Mouse (Mus musculus) MEL-GATA-1-ER (cell line): ENCODE results near the gene Klhl6.

Source experiments
- DNase-seq: peaks from one replicate; pipeline ENCODE4 v3.0.0-alpha.2; 2012; ENCODE audit warnings: low read depth; ENCODE audit errors: extremely low read depth

The Klhl6 gene

DNA sequence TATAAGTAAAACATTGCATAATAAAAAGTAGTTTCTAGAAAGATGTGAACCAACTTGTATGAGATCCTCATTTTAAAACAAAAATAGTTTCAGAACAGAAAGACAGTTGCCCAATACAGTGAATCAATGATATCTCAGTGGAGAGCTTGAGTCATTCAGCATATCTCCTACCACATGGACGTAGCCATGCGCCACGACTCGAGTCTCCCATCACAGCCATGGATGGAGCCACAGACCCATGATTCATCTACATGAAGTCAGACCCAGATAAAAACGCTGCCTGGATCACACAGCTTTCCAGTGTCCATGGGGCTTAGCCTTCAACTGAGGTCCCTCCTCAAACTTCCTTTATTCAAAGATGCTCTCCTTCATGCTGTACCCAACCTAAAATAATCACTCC, 13.3 kb downstream of the Klhl6 start:
- no peak for DNase-seq

DNA sequence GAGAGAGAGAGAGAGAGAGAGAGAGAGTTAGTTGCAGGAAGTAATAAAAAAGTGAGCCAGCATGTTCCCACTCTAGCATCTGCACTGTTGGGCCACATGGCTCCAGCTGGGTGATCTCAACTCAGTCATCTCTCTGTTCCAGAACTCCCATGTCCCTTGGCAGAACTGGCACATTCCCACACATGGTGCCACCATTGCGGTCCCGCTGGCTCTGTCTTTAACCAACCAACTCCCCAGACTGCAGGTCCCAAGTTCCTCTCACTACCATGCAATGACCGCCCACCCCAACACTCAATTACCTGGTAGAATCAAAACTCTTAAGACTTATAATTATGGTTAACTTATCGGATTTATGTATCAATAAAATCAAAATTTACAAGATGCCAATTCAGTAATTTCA, 14.2 kb downstream of the Klhl6 start:
- DNase-seq: no peak

- no peak for DNase-seq
Measured at GRCm38 (mm10) chr16:19967897-19968392, 14.9 kb downstream of the Klhl6 start.

DNA sequence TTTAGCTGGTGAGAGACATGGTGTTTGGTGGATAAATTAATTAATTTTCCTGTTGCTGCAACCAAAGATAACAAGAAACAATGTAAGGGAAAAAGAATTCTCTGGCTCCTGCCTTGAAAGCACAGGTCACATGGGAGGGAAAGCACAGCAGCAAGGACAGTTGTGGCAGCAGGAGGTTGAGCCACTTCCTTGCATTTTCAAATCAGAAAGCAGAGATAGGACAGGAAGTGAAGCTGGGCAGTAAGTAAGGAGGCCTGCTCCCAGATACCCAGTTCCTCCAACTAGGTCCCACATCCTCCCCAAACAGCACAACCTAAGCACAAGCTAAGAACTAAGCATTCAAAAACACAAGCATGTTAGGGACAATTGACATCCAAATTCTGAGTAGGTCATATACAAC, 15.9 kb downstream of the Klhl6 start:
- no peak for DNase-seq

GRCm38 (mm10) chr16:19966437-19966836, 16.4 kb downstream of the Klhl6 start:
- no peak for DNase-seq

DNA sequence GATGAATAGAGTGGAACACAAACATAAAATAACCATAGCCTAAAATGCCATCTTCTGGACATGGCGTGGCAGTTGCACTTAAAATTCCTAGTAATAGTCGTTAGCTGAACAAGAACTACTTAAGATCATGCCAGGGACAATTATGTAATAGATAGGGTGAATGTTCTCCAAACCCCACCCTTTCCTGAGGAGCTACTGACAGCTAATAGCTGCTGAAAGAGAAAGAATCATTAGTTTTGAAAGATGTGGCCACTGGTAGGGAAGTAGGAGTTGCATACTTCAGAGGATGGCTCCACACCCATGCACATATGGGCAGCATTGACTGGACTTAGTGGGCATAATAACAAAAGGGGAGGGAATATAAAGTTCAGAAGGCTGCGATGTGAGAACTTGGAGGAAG, 19.9 kb downstream of the Klhl6 start:
- DNase-seq: no peak

DNA sequence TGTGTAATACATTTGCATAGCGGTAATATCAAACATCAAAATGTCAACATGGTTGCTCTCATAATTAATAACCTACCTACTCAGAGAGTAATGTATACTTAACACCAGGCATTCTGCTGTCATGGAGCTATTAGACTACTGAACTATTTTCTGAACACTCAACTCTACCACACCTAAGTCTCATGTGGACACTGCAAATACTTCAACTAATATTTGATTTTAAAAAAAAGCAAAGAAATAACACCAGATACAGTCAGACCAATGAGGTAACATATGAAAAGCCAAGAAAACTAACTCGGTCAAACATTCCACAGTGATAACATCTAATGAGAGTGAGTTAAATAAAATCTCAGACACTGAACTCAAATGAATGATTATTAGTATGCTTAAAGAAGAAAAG, 21.8 kb downstream of the Klhl6 start:
- no peak for DNase-seq

GRCm38 (mm10) chr16:19960407-19961058, 22.3 kb downstream of the Klhl6 start:
- no peak for DNase-seq

GRCm38 (mm10) chr16:19957051-19957450, 25.8 kb downstream of the Klhl6 start:
- DNase-seq: no peak

DNA sequence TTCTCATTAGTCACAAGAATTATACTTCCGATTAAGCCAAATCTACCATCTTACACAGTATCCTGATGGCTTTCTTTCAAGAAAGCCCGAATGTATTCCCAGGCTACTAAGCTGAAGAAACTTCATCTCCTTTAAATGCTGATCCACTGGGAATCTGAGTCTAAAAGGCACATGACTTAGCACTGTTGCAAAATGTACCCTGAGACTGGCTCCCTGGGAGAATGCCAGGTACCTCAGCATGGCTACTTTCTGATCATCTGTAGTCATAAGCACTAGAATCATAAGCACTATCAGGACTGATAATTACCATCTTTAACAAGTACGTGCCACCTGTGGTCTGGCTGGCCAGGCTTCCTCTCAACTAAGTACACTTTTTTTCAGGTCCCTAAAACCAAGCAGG, 35.5 kb downstream of the Klhl6 start:
- DNase-seq: no peak

GRCm38 (mm10) chr16:19946578-19947298, 36.1 kb downstream of the Klhl6 start:
- DNase-seq: no peak

- no peak for DNase-seq
Measured at GRCm38 (mm10) chr16:19920823-19921222, 62.0 kb downstream of the Klhl6 start.

- no peak for DNase-seq
Measured at GRCm38 (mm10) chr16:19918286-19918685, 64.6 kb downstream of the Klhl6 start.

- DNase-seq: no peak
Measured at GRCm38 (mm10) chr16:19912582-19912981, 70.3 kb downstream of the Klhl6 start.

GRCm38 (mm10) chr16:19908291-19908690, 74.5 kb downstream of the Klhl6 start:
- no peak for DNase-seq

- DNase-seq: peak; percentile 23
Measured at GRCm38 (mm10) chr16:19907103-19907502, 75.7 kb downstream of the Klhl6 start.

GRCm38 (mm10) chr16:19904734-19905479, 77.9 kb downstream of the Klhl6 start:
- DNase-seq: no peak

GRCm38 (mm10) chr16:19903792-19904191, 79.0 kb downstream of the Klhl6 start:
- DNase-seq: no peak
